Mouse (Mus musculus) liver, embryonic 14.5 days (tissue): Measurements from ENCODE around the gene Adsl. TPM values are rescaled to one million over a fixed set of nuclear protein-coding genes. Genes with fewer than 3 reads are reported as not detected.

Experiments used
- ATAC-seq: fragments of 200-750 bp; cut with Nextera tagmentation; 2 replicates; pipeline ENCODE4 v1.8.0; 2017; ENCODE audit warnings: moderate number of reproducible peaks, mild to moderate bottlenecking, moderate library complexity; ENCODE audit not compliant: insufficient read depth
- DNase-seq, 3 experiments: peaks; one replicate each; pipeline ENCODE4 v3.0.0-alpha.2; 2012 to 2013; ENCODE audit warnings: low read depth in 3 of 3, low spot score in 3 of 3
- H3K27ac ChIP-seq: fragments of 300-500 bp; sonication (generic); 2 replicates; pipeline ENCODE4 v1.5.1; 2014; ENCODE audit warnings: moderate library complexity, mild to moderate bottlenecking, control low read depth, inconsistent platforms
- H3K27me3 ChIP-seq: fragments of 300-500 bp; sonication (generic); 2 replicates; pipeline ENCODE4 v1.6.1; 2014; ENCODE audit warnings: mild to moderate bottlenecking, low read length, moderate library complexity; ENCODE audit not compliant: control insufficient read depth, insufficient read depth
- H3K36me3 ChIP-seq: fragments of 300-500 bp; sonication (generic); replicated peaks from 2 replicates; pipeline ENCODE4 v1.6.1; 2014; ENCODE audit warnings: low read depth; ENCODE audit not compliant: control insufficient read depth, insufficient read depth
- H3K4me1 ChIP-seq, 2 experiments: fragments of 200-500 bp in 1 of 2; fragments of 300-500 bp in 1 of 2; sonication (generic) in 1 of 2; replicated peaks; 2 replicates each; pipeline ENCODE4 v1.6.1; 2012 to 2014; ENCODE audit warnings: antibody characterized with exemption in 1 of 2, inconsistent platforms in 1 of 2, low read length in 1 of 2; ENCODE audit not compliant: control insufficient read depth in 2 of 2, insufficient read depth in 2 of 2
- H3K4me2 ChIP-seq: fragments of 300-500 bp; sonication (generic); 2 replicates; pipeline ENCODE4 v1.6.1; 2014; ENCODE audit warnings: low read depth, mild to moderate bottlenecking, control low read depth, moderate library complexity
- H3K4me3 ChIP-seq, 2 experiments: fragments of 200-500 bp in 1 of 2; fragments of 300-500 bp in 1 of 2; sonication (generic) in 1 of 2; 2 replicates each; pipeline ENCODE4 v1.5.1; 2012 to 2014; ENCODE audit warnings: low read depth in 2 of 2, low read length in 2 of 2, mild to moderate bottlenecking in 2 of 2, control low read depth in 1 of 2, inconsistent platforms in 1 of 2, moderate library complexity in 1 of 2; ENCODE audit not compliant: insufficient read depth in 1 of 2
- H3K9ac ChIP-seq: fragments of 300-500 bp; sonication (generic); replicated peaks from 2 replicates; pipeline ENCODE4 v1.6.1; 2014; ENCODE audit warnings: mild to moderate bottlenecking, control low read depth, moderate library complexity
- H3K9me3 ChIP-seq: fragments of 300-500 bp; sonication (generic); 2 replicates; pipeline ENCODE4 v1.6.1; 2016; ENCODE audit warnings: low read length, mixed read lengths; ENCODE audit not compliant: control insufficient read depth
- CTCF ChIP-seq: IDR thresholded peaks from 2 replicates; pipeline ENCODE4 v1.5.1; 2016; ENCODE audit warnings: antibody characterized with exemption, low read depth, control low read depth
- EP300 ChIP-seq: IDR thresholded peaks from 2 replicates; pipeline ENCODE4 v1.6.1; 2016; ENCODE audit warnings: antibody characterized with exemption, low read depth
- WGBS: fragments of 180-500 bp; shearing (Covaris S2); extraction: QIAGEN DNeasy Blood & Tissue Kit; methylation state at CpG from one replicate; pipeline ENCODE4 v1.1.7; 2014; ENCODE audit not compliant: insufficient replicate concordance; 5-methylcytosine and 5-hydroxymethylcytosine counted together
- polyA plus RNA-seq, 2 experiments: library from polyadenylated mRNA; depleted of rRNA in 1 of 2; stranded (reverse) in 1 of 2; unstranded in 1 of 2; fragments of >200 nt; fragmentation: Nextera tagmentation in 1 of 2; extraction: Ambion mirVana in 1 of 2; gene quantifications; 2 replicates each; pipeline versions ENCODE4 v1.2.1 to v1.2.3; 2012 to 2014

Adsl gene
- polyA plus RNA-seq, 2 experiments = 43.8 to 48.2 TPM

GRCm38 (mm10) chr15:81011523-81011922 is 63.2 kb downstream of the Adsl start:
- Histone ChIP-seq H3K27me3 (no peaks in the 10 kb centered on the region), H3K36me3 (no peaks in the 10 kb centered on the region), H3K9me3 (no peaks in the 10 kb centered on the region), H3K27ac (no peak overlapping the region), H3K4me3 (no peak overlapping the region), H3K4me2 (no peak overlapping the region), H3K9ac (no peak overlapping the region), H3K4me1 (no peaks in the 10 kb centered on the region)
- WGBS = 43% methylated on average over 3 of the region's 3 CpGs
- TF ChIP-seq CTCF (no peak), EP300 (no peak)
- no peak for ATAC-seq
- DNase-seq = no peak

- Histone ChIP-seq H3K4me2 (no peak overlapping the region), H3K27ac (no peak overlapping the region), H3K4me3 (no peak overlapping the region), H3K27me3 (no peaks in the 10 kb centered on the region), H3K9ac (no peak overlapping the region), H3K9me3 (no peaks in the 10 kb centered on the region), H3K36me3 (no peaks in the 10 kb centered on the region), H3K4me1 (no peaks in the 10 kb centered on the region)
- no peak for TF ChIP-seq CTCF
- no peak for TF ChIP-seq EP300
- no peak for ATAC-seq
- WGBS = 79% methylated on average over 4 of the region's 4 CpGs
- no peak for DNase-seq
Observed at GRCm38 (mm10) chr15:81012359-81012758, 64.1 kb downstream of the Adsl start.

- DNase-seq (no peak), ATAC-seq (no peak)
- no peaks in the 10 kb centered on the region for H3K9me3 ChIP-seq
- H3K4me1 ChIP-seq = no peaks in the 10 kb centered on the region
- no peaks in the 10 kb centered on the region for H3K27me3 ChIP-seq
- no peaks in the 10 kb centered on the region for H3K36me3 ChIP-seq
- 79% methylated on average over 7 of the region's 7 CpGs for WGBS
- H3K9ac ChIP-seq = no peak overlapping the region
- no peak overlapping the region for H3K4me2 ChIP-seq
- TF ChIP-seq CTCF (no peak), EP300 (no peak)
- H3K27ac ChIP-seq = no peak overlapping the region
- no peak overlapping the region for H3K4me3 ChIP-seq
Observed at GRCm38 (mm10) chr15:81013186-81013585, 64.9 kb downstream of the Adsl start.

- no peaks in the 10 kb centered on the region for H3K27me3 ChIP-seq
- DNase-seq (no peak), ATAC-seq (no peak)
- WGBS = 59% methylated on average over 5 of the region's 5 CpGs
- no peaks in the 10 kb centered on the region for H3K36me3 ChIP-seq
- H3K27ac ChIP-seq = no peak overlapping the region
- TF ChIP-seq EP300 (no peak), CTCF (no peak)
- no peak overlapping the region for H3K9ac ChIP-seq
- H3K4me3 ChIP-seq = no peak overlapping the region
- no peak overlapping the region for H3K4me2 ChIP-seq
- H3K9me3 ChIP-seq = no peaks in the 10 kb centered on the region
- H3K4me1 ChIP-seq = no peaks in the 10 kb centered on the region
Observed at GRCm38 (mm10) chr15:81015068-81015744, 66.9 kb downstream of the Adsl start.

- Histone ChIP-seq H3K4me3 (no peak overlapping the region), H3K27ac (no peak overlapping the region), H3K36me3 (no peaks in the 10 kb centered on the region), H3K4me2 (no peak overlapping the region), H3K9me3 (no peaks in the 10 kb centered on the region), H3K4me1 (no peaks in the 10 kb centered on the region), H3K27me3 (no peaks in the 10 kb centered on the region), H3K9ac (no peak overlapping the region)
- TF ChIP-seq EP300 (no peak), CTCF (no peak)
- ATAC-seq = no peak
- no peak for DNase-seq
- WGBS = 76% methylated on average over 10 of the region's 10 CpGs
Observed at GRCm38 (mm10) chr15:81016488-81016887, 68.2 kb downstream of the Adsl start.
